Mouse (Mus musculus) ovary, postnatal 36 days (tissue): ENCODE data around the gene Mpp5.
A peak's percentile ranks its signal among the peaks of the same experiment; 100 is the strongest.

ENCODE experiments used
- DNase-seq: peaks from one replicate; pipeline ENCODE4 v3.0.0; 2022; ENCODE audit warnings: low spot score, mixed read lengths

The Mpp5 gene

GRCm38 (mm10) chr12:78842429-78842828 is 93.7 kb downstream of the Mpp5 start:
- DNase-seq, result no peak

DNA sequence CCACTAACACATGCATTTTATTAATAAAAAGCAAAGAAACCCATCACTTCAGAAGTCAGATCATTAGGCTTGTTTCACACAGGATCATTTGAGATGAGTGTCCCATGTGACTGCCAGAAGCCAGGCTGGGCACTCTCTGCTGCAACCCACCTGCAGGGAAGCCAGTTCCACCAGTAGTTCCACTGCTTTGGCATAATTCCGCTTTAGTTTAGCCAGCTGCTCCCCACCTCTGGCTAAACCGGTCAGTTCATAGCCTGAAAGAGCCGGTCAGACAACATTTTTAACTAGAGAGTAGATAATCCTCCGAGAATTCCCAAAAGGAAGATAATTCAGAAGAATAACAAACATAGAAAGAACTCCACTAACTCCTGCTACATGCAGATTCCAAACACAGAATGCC is 99.5 kb downstream of the Mpp5 start:
- no peak for DNase-seq

- no peak for DNase-seq
Measured at GRCm38 (mm10) chr12:78860921-78861495, 112.3 kb downstream of the Mpp5 start.

DNA sequence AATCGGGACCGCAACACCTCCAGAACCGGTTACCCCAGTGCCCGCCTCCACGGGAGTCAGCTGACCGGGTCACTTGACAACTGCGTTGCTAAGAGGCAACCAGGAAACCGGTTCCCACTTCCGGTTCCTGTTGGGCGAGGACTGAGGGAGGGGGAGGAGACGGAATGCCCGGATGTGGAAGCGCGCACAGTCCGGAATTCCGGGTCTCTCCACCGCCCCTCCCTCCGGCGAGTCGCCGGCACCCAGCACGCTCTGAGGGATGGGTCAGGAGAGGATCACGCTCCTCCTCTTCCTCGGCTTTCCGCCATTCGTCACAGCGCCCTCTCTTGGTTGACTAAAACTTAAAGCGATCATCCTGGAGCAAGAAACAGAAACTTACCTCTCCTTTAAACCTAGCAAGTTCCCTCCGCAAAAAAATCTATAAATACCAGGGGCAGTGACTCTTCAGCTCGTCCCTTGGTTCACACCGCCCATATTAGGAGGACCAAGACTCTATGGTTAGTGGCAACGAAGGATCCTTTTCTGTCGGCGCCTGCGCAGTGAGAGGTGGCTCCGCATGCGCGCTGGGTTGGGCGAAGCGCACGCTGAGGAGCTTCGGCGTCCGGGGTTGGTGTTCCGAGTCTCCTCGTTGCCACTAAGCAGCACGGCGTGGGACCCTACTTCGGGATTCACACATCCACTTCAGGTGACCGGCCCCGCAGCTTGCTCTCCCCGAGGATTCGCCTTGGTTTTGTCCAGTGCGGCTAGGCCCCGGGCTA is 113.0 kb downstream of the Mpp5 start, which contains the start of the genes Atp6v1d and Eif2s1:
TSS of gene Atp6v1d (minus strand) at position 143 of the 758 bp plus-strand sequence.
TSS of gene Eif2s1 (plus strand) at position 324 of the 758 bp plus-strand sequence.
- peak; percentile 98 for DNase-seq

- DNase-seq, result no peak
Measured at GRCm38 (mm10) chr12:78862254-78862730, 113.6 kb downstream of the Mpp5 start.

GRCm38 (mm10) chr12:78865434-78865833 is 116.7 kb downstream of the Mpp5 start:
- DNase-seq, result no peak

- no peak for DNase-seq
Measured at GRCm38 (mm10) chr12:78868115-78868514, 119.4 kb downstream of the Mpp5 start.

DNA sequence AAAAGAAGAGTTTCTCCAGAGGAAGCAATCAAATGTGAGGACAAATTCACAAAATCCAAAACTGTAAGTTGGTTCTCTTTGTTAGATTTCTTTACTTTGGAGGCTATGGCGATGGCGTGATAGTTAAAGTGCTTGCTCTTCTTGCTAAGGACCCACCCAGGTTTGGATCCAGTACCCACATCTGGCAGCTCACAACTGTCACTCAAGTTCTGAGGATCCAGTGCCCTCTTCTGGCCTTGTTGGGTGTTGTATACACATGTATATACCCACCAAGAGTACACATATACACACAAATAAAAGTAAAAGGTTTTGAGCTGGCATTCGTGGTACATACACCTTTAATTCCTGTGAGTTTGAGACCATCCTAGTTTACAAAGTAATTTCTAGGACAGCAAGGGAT is 125.9 kb downstream of the Mpp5 start:
- DNase-seq, result no peak

DNA sequence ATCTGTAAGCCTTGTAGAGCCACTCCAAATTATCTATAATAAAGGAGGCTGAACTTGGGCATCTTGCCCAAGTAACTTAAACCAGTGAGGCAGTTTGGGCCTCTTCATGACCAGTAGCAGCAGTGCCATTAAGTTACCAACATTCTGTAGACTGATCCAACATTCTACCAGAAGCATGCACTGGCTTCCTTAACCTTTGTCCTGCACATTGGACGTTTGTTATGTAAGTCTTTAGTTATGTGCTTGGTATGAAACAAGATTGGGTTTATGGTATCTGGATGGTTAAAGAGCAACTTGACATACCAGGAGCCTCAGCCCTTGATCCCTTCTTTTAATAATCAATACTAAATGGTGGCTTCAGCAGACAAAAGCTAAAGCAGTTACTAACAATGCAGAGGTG is 141.4 kb downstream of the Mpp5 start:
- DNase-seq, result no peak
